Mouse (Mus musculus) small intestine, adult 2 months (tissue): ENCODE results near the gene Olfr643. TPM values are rescaled to one million over a fixed set of nuclear protein-coding genes. Genes with fewer than 3 reads are reported as not detected.
"Not testable (repeated sequence)": the region's sequence is repeated elsewhere in the genome, so short reads cannot be mapped to it uniquely, and the experiment has no call there.

Experiments used
- H3K27ac ChIP-seq: fragments of 200-500 bp; 2 replicates; pipeline ENCODE4 v1.5.1; 2012; ENCODE audit warnings: low read depth, low read length, control low read depth, inconsistent platforms; ENCODE audit not compliant: insufficient read depth
- H3K27me3 ChIP-seq: fragments of 200-500 bp; 2 replicates; pipeline ENCODE4 v1.6.1; 2012; ENCODE audit warnings: mild to moderate bottlenecking, moderate library complexity, low read length, inconsistent platforms; ENCODE audit not compliant: control insufficient read depth, insufficient read depth
- H3K36me3 ChIP-seq: fragments of 200-500 bp; 2 replicates; pipeline ENCODE4 v1.6.1; 2012; ENCODE audit warnings: mild to moderate bottlenecking, low read length, control low read depth, inconsistent platforms; ENCODE audit not compliant: control insufficient read depth, insufficient read depth
- H3K4me1 ChIP-seq: fragments of 200-500 bp; 2 replicates; pipeline ENCODE4 v1.6.1; 2012; ENCODE audit warnings: low read length, inconsistent platforms, mixed read lengths; ENCODE audit not compliant: control insufficient read depth, insufficient read depth, insufficient read length
- H3K4me3 ChIP-seq: fragments of 200-500 bp; 2 replicates; pipeline ENCODE4 v1.5.1; 2012; ENCODE audit warnings: low read depth, mild to moderate bottlenecking, control low read depth, inconsistent platforms, low read length, moderate library complexity
- CTCF ChIP-seq: fragments of 200-500 bp; IDR thresholded peaks from 2 replicates; pipeline ENCODE4 v1.5.1; 2012; ENCODE audit warnings: low read depth, mild to moderate bottlenecking, control low read depth, inconsistent platforms, low read length, moderate library complexity, mixed read lengths; ENCODE audit not compliant: insufficient replicate concordance, insufficient read length; ENCODE audit errors: extremely low read depth
- POLR2A ChIP-seq: fragments of 200-500 bp; IDR thresholded peaks from 2 replicates; pipeline ENCODE4 v1.6.1; 2012; ENCODE audit warnings: low read depth, mild to moderate bottlenecking, control low read depth, inconsistent platforms, low read length, moderate library complexity
- WGBS: fragments of 180-500 bp; shearing (Covaris S2); methylation state at CpG from one replicate; pipeline ENCODE4 v1.1.7; 2018; 5-methylcytosine and 5-hydroxymethylcytosine counted together
- polyA plus RNA-seq: library from polyadenylated mRNA; depleted of rRNA; stranded (reverse); fragments of >200 nt; gene quantifications from 2 replicates; pipeline ENCODE4 v1.2.3, GENCODE M21; 2012; rRNA removed

Olfr643 gene
- polyA plus RNA-seq, 1 experiment, result not detected

DNA sequence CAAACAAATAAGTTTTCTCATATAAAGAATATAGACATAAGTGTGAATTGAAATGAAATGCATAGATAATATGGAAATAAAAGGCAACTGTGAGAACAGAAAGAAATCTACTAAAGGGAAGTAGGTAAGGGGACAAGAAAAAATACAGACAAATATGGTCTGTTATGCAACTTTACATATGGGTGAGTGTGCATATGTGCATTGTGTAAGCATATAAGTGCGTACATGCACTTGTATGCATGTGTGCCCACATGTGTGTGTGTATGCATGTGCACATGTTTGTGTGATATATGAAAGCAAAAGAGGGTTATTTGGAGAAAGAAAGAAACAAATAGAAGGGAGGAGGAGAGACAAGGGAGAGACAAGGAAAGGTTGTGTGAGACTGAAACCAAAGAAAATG, 118.3 kb downstream of the Olfr643 start:
- TF ChIP-seq POLR2A (no peak), CTCF (no peak)
- Histone ChIP-seq H3K4me1 (no peaks in the 10 kb centered on the region), H3K36me3 (no peaks in the 10 kb centered on the region), H3K27me3 (no peaks in the 10 kb centered on the region), H3K27ac (no peak overlapping the region), H3K4me3 (no peak overlapping the region)
- 88% methylated on average over 1 of the region's 1 CpGs for WGBS

DNA sequence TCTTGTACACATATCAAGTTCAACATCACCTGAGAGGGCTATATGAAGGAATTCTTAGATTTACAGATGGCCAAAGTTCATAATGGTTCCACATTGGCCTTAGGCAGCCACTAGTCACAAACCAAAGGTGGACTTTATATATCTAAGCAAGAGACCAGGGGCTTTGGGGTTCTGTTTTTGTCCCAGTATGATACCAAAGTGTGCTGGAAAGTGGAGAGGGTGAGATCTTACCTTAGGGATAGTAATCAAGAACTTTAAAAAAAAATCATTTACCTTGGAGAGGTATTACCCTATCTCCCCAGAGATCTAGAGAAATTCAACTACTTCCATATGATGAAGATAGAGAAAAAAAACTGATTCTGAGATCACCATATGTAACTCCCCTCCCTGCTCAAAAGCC, 120.0 kb downstream of the Olfr643 start, which contains the start of gene Olfr639:
Gene Olfr639, minus strand, starts transcription at position 101 of the 400 bp plus-strand sequence.
- no peaks in the 10 kb centered on the region for H3K27me3 ChIP-seq
- H3K4me3 ChIP-seq, result no peak within 1 kb of the TSS
- no peaks in the 10 kb centered on the region for H3K4me1 ChIP-seq
- no peak within 1 kb of the TSS for H3K27ac ChIP-seq
- TF ChIP-seq CTCF, result no peak
- no peak for TF ChIP-seq POLR2A
- no peaks in the 10 kb centered on the region for H3K36me3 ChIP-seq

DNA sequence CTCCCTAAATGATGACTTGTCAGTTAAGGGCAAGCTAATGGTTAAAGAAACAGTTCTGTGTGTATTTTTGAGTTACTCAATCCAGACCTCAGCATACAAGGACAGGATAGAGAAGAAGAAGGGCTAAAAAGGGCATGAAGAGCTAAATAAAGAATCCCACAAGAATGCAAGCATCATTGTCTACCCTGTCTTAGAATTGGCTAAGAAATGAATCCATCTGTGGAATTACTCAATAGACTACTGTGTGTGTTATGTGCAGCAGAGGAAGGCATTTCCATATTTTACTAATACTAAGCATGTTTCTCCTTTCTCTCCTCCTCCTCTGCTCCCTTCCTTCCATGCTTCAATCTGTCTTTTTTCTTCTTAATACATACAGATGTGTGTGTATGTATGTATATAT, 138.1 kb downstream of the Olfr643 start:
- H3K27ac ChIP-seq, result no peak overlapping the region
- no peaks in the 10 kb centered on the region for H3K36me3 ChIP-seq
- no peak overlapping the region for H3K4me3 ChIP-seq
- H3K4me1 ChIP-seq, result no peaks in the 10 kb centered on the region
- no peak for TF ChIP-seq POLR2A
- no peak for TF ChIP-seq CTCF
- H3K27me3 ChIP-seq, result no peaks in the 10 kb centered on the region

DNA sequence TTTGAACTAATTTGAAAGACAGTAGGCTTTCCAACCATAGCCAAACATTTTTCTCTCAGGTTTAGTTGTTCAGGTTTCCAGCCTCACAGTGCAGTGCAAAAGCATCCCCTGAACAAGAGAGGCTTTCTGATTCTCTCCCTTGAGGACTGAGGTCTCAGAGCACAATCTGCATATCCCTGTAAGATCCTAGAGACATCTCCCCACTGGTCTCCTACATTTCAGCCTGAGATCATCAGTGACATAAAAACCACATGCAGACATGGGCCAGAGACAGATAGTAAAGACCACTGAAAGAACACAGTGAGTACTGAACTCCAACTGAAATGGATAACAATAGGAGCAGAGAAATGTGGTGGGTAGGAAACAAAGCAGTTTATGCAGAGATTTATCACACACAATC, 138.8 kb downstream of the Olfr643 start, which contains the start of gene Olfr638:
Gene Olfr638, plus strand, starts transcription at position 301 of the 400 bp plus-strand sequence.
- Histone ChIP-seq H3K4me1 (no peaks in the 10 kb centered on the region), H3K27me3 (no peaks in the 10 kb centered on the region), H3K4me3 (no peak within 1 kb of the TSS), H3K27ac (no peak within 1 kb of the TSS), H3K36me3 (no peaks in the 10 kb centered on the region)
- no peak for TF ChIP-seq POLR2A
- no peak for TF ChIP-seq CTCF

DNA sequence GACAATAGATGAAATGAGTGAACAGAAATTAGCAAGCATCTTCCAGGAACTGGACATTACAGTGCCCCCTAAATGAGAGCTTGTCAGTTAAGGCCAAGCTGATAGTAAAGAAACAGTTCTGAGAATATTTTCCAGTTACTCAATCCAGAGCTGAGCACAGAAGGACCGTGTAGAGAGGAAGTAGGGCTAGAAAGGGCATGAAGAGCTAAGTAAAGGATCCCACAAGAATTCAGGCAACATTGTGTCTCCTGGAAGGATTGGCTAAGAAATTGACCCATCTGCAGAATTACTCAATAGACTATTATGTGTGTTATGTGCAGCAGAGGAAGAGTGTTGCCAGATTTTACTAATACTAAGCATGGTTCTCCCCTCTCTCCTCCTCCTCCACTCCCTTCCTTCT, 165.4 kb downstream of the Olfr643 start:
- 40% methylated on average over 1 of the region's 1 CpGs for WGBS
- no peak overlapping the region for H3K27ac ChIP-seq
- H3K27me3 ChIP-seq, result no peaks in the 10 kb centered on the region
- H3K4me1 ChIP-seq, result no peaks in the 10 kb centered on the region
- no peak overlapping the region for H3K4me3 ChIP-seq
- H3K36me3 ChIP-seq, result no peaks in the 10 kb centered on the region
- TF ChIP-seq POLR2A, result no peak
- no peak for TF ChIP-seq CTCF

DNA sequence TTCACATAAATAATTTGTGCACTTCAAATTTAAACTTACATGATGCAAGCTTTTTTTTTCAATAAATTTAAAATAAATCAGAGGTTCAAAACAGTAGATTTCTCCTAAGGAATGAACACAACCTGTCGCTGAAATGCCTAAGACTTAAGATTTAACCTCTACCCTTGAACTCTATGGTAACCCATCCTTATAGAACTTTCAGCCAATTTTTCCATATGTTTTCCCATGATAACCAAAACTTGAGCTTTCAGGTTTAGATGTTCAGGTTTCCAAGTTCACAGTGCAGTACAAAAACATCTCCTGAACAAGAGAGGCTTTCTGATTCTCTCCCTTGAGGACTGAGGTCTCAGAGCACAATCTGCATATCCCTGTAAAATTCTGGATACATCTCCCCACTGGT, 166.4 kb downstream of the Olfr643 start, which contains the start of gene Olfr635:
Gene Olfr635, plus strand, starts transcription at position 301 of the 400 bp plus-strand sequence.
- Histone ChIP-seq H3K27me3 (no peaks in the 10 kb centered on the region), H3K27ac (no peak within 1 kb of the TSS), H3K36me3 (no peaks in the 10 kb centered on the region), H3K4me3 (no peak within 1 kb of the TSS), H3K4me1 (no peaks in the 10 kb centered on the region)
- WGBS, result 70% methylated on average over 1 of the region's 1 CpGs
- TF ChIP-seq CTCF (no peak), POLR2A (no peak)

DNA sequence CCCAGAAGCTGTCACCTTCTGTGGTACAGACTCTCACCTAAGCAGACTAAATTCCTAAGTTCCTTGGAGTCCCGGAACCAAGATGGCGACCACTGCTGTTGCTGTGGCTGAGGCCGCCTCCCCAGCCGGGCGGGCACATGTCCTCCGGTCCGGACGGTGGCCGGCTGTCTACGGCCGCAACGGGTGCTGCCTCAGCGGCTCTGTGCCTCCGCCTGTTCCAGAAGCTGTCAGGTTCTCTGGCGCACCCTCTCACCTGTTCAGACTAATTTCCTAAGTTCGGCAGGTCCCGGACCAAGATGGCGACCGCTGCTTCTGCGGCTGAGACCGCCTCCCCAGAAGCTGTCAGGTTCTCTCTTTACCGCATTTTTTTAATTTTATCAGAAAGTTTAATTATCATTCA, 170.3 kb downstream of the Olfr643 start:
- H3K27ac ChIP-seq, H3K36me3 ChIP-seq, H3K27me3 ChIP-seq, H3K4me3 ChIP-seq, H3K4me1 ChIP-seq: not testable (repeated sequence)
- 95% methylated on average over 22 of the region's 22 CpGs for WGBS

Other genes starting within 250 kb of the Olfr643 start
- gene Olfr64, start 242.9 kb downstream of the Olfr643 start, polyA plus RNA-seq, result not detected in 2 replicates
- gene Olfr65, start 233.9 kb downstream of the Olfr643 start, polyA plus RNA-seq, result not detected in 2 replicates
- gene Olfr631, start 208.6 kb downstream of the Olfr643 start, polyA plus RNA-seq, result not detected in 2 replicates
- not detected in 2 replicates for gene Olfr632, start 203.1 kb downstream of the Olfr643 start, polyA plus RNA-seq
- not detected in 2 replicates for gene Olfr633, start 193.0 kb downstream of the Olfr643 start, polyA plus RNA-seq
- gene Olfr635, start 166.3 kb downstream of the Olfr643 start, polyA plus RNA-seq, result not detected in 2 replicates
- gene Olfr638, start 138.7 kb downstream of the Olfr643 start, polyA plus RNA-seq, result not detected in 2 replicates
- not detected in 2 replicates for gene Olfr639, start 120.1 kb downstream of the Olfr643 start, polyA plus RNA-seq
- gene Olfr640, start 111.8 kb downstream of the Olfr643 start, polyA plus RNA-seq, result not detected in 2 replicates
- not detected in 2 replicates for gene Olfr641, start 102.0 kb downstream of the Olfr643 start, polyA plus RNA-seq
- not detected in 2 replicates for gene Olfr642, start 84.7 kb downstream of the Olfr643 start, polyA plus RNA-seq
- not detected in 2 replicates for gene 4930516K23Rik, start 76.0 kb downstream of the Olfr643 start, polyA plus RNA-seq
- not detected in 2 replicates for gene Olfr644, start 65.5 kb downstream of the Olfr643 start, polyA plus RNA-seq
- not detected in 2 replicates for gene Olfr645, start 51.9 kb downstream of the Olfr643 start, polyA plus RNA-seq
- not detected in 2 replicates for gene Olfr646, start 32.5 kb downstream of the Olfr643 start, polyA plus RNA-seq
- not detected in 2 replicates for gene Ubqln5, start 7.6 kb downstream of the Olfr643 start, polyA plus RNA-seq
- not detected in 2 replicates for gene Ubqln3, start 5.9 kb upstream of the Olfr643 start, polyA plus RNA-seq
- gene Ubqlnl, start 13.2 kb upstream of the Olfr643 start, polyA plus RNA-seq, result not detected in 2 replicates
- not detected in 2 replicates for gene Olfm5, start 27.4 kb upstream of the Olfr643 start, polyA plus RNA-seq
- gene Olfr648, start 46.0 kb upstream of the Olfr643 start, polyA plus RNA-seq, result not detected in 2 replicates
- not detected in 2 replicates for gene Olfr649, start 58.6 kb upstream of the Olfr643 start, polyA plus RNA-seq
- gene Trim6, start 81.4 kb upstream of the Olfr643 start, polyA plus RNA-seq, result 0.44 and 0.61 TPM in 2 replicates
- gene Trim34a, start 107.1 kb upstream of the Olfr643 start, polyA plus RNA-seq, result 2.1 and 5.8 TPM in 2 replicates
- 0.67 and 0.70 TPM in 2 replicates for gene Trim5, start 150.7 kb upstream of the Olfr643 start, polyA plus RNA-seq
- gene Trim12a, start 178.1 kb upstream of the Olfr643 start, polyA plus RNA-seq, result 2.8 and 5.9 TPM in 2 replicates
- 0.10 TPM in 1 of 2 replicates, not detected in the other for gene Trim34b, start 192.1 kb upstream of the Olfr643 start, polyA plus RNA-seq
- 0.77 and 2.2 TPM in 2 replicates for gene Trim12c, start 216.0 kb upstream of the Olfr643 start, polyA plus RNA-seq
- 0.09 TPM in 1 of 2 replicates, not detected in the other for gene Trim30b, start 232.5 kb upstream of the Olfr643 start, polyA plus RNA-seq